Mouse (Mus musculus) fat pad, adult 2 months (tissue): Measurements from ENCODE around the gene Carm1.
"Not testable (repeated sequence)": the region's sequence is repeated elsewhere in the genome, so short reads cannot be mapped to it uniquely, and the experiment has no call there.

Experiments
- DNase-seq: peaks from one replicate; pipeline ENCODE4 v3.0.0-alpha.2; 2011; ENCODE audit warnings: low read depth, low spot score; ENCODE audit errors: extremely low read depth

The Carm1 gene

GRCm38 (mm10) chr9:21574012-21574801 is 27.5 kb downstream of the Carm1 start:
- DNase-seq = no peak

- DNase-seq = no peak
These were observed 28.6 kb downstream of the Carm1 start for GRCm38 (mm10) chr9:21575253-21575652.

- no peak for DNase-seq
These were observed 29.6 kb downstream of the Carm1 start for GRCm38 (mm10) chr9:21576286-21576685.

GRCm38 (mm10) chr9:21578226-21578625 is 31.5 kb downstream of the Carm1 start:
- no peak for DNase-seq

- DNase-seq = no peak
These were observed 38.7 kb downstream of the Carm1 start for GRCm38 (mm10) chr9:21585401-21585800.

- no peak for DNase-seq
These were observed 41.1 kb downstream of the Carm1 start for GRCm38 (mm10) chr9:21587678-21588349.

GRCm38 (mm10) chr9:21588350-21588749 is 41.7 kb downstream of the Carm1 start:
- DNase-seq = no peak

GRCm38 (mm10) chr9:21589538-21589937 is 42.8 kb downstream of the Carm1 start:
- no peak for DNase-seq

GRCm38 (mm10) chr9:21591127-21591830 is 44.6 kb downstream of the Carm1 start:
- DNase-seq = no peak

- no peak for DNase-seq
These were observed 45.4 kb downstream of the Carm1 start for GRCm38 (mm10) chr9:21591831-21592702.

GRCm38 (mm10) chr9:21592703-21593121 is 46.0 kb downstream of the Carm1 start, which contains the start of the genes Timm29 and Yipf2:
TSS of gene Timm29 (plus strand) at chr9:21592722.
TSS of gene Yipf2 (minus strand) at chr9:21592828.
- DNase-seq = peak; percentile 73

- no peak for DNase-seq
These were observed 46.5 kb downstream of the Carm1 start for GRCm38 (mm10) chr9:21593122-21593721.

GRCm38 (mm10) chr9:21594350-21594749 is 47.7 kb downstream of the Carm1 start:
- DNase-seq = not testable (repeated sequence)

GRCm38 (mm10) chr9:21594838-21595237 is 48.1 kb downstream of the Carm1 start:
- DNase-seq = peak; percentile 59

GRCm38 (mm10) chr9:21598198-21598597 is 51.5 kb downstream of the Carm1 start:
- DNase-seq = no peak

- DNase-seq = no peak
These were observed 53.5 kb downstream of the Carm1 start for GRCm38 (mm10) chr9:21600186-21600585.

- DNase-seq = no peak
These were observed 54.4 kb downstream of the Carm1 start for GRCm38 (mm10) chr9:21601073-21601472.

- no peak for DNase-seq
These were observed 55.2 kb downstream of the Carm1 start for GRCm38 (mm10) chr9:21601722-21602399.

- no peak for DNase-seq
These were observed 57.4 kb downstream of the Carm1 start for GRCm38 (mm10) chr9:21604119-21604518.

- DNase-seq = no peak
These were observed 59.2 kb downstream of the Carm1 start for GRCm38 (mm10) chr9:21605865-21606264.
